Mouse (Mus musculus) small intestine, adult 2 months (tissue): ENCODE results near the gene H2-DMa. TPM values are rescaled to one million over a fixed set of nuclear protein-coding genes. Genes with fewer than 3 reads are reported as not detected.

Experiments
- H3K27ac ChIP-seq: fragments of 200-500 bp; 2 replicates; pipeline ENCODE4 v1.5.1; 2012; ENCODE audit warnings: low read depth, low read length, control low read depth, inconsistent platforms; ENCODE audit not compliant: insufficient read depth
- H3K27me3 ChIP-seq: fragments of 200-500 bp; 2 replicates; pipeline ENCODE4 v1.6.1; 2012; ENCODE audit warnings: mild to moderate bottlenecking, moderate library complexity, low read length, inconsistent platforms; ENCODE audit not compliant: control insufficient read depth, insufficient read depth
- H3K36me3 ChIP-seq: fragments of 200-500 bp; 2 replicates; pipeline ENCODE4 v1.6.1; 2012; ENCODE audit warnings: mild to moderate bottlenecking, low read length, control low read depth, inconsistent platforms; ENCODE audit not compliant: control insufficient read depth, insufficient read depth
- H3K4me1 ChIP-seq: fragments of 200-500 bp; 2 replicates; pipeline ENCODE4 v1.6.1; 2012; ENCODE audit warnings: low read length, inconsistent platforms, mixed read lengths; ENCODE audit not compliant: control insufficient read depth, insufficient read depth, insufficient read length
- H3K4me3 ChIP-seq: fragments of 200-500 bp; 2 replicates; pipeline ENCODE4 v1.5.1; 2012; ENCODE audit warnings: low read depth, mild to moderate bottlenecking, control low read depth, inconsistent platforms, low read length, moderate library complexity
- CTCF ChIP-seq: fragments of 200-500 bp; IDR thresholded peaks from 2 replicates; pipeline ENCODE4 v1.5.1; 2012; ENCODE audit warnings: low read depth, mild to moderate bottlenecking, control low read depth, inconsistent platforms, low read length, moderate library complexity, mixed read lengths; ENCODE audit not compliant: insufficient replicate concordance, insufficient read length; ENCODE audit errors: extremely low read depth
- POLR2A ChIP-seq: fragments of 200-500 bp; IDR thresholded peaks from 2 replicates; pipeline ENCODE4 v1.6.1; 2012; ENCODE audit warnings: low read depth, mild to moderate bottlenecking, control low read depth, inconsistent platforms, low read length, moderate library complexity
- WGBS: fragments of 180-500 bp; shearing (Covaris S2); methylation state at CpG from one replicate; pipeline ENCODE4 v1.1.7; 2018; 5-methylcytosine and 5-hydroxymethylcytosine counted together
- polyA plus RNA-seq: library from polyadenylated mRNA; depleted of rRNA; stranded (reverse); fragments of >200 nt; gene quantifications from 2 replicates; pipeline ENCODE4 v1.2.3, GENCODE M21; 2012

The H2-DMa gene
- polyA plus RNA-seq, 1 experiment = 169 TPM

DNA sequence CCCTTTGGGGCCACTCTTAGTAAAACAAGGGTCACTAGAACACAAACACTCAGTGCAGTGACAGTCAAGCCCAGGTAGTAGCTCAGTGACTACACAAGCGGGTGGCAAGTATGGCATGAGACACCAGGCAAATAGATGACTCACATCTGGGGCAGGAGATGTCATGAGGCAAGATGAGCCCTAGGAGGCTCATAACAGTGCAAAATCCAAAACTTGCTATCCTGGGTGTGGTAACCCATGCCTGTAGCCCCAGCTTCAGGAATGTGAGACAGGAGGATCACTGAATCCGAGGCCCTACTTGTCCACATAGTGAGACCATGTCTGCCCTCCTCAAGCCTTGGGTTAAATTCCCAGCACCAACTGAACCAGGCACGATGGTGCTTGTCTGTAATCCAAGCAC is 15.1 kb downstream of the H2-DMa start:
- WGBS = 69% methylated on average over 3 of the region's 3 CpGs
- no peaks in the 10 kb centered on the region for H3K36me3 ChIP-seq
- TF ChIP-seq CTCF (no peak), POLR2A (no peak)

DNA sequence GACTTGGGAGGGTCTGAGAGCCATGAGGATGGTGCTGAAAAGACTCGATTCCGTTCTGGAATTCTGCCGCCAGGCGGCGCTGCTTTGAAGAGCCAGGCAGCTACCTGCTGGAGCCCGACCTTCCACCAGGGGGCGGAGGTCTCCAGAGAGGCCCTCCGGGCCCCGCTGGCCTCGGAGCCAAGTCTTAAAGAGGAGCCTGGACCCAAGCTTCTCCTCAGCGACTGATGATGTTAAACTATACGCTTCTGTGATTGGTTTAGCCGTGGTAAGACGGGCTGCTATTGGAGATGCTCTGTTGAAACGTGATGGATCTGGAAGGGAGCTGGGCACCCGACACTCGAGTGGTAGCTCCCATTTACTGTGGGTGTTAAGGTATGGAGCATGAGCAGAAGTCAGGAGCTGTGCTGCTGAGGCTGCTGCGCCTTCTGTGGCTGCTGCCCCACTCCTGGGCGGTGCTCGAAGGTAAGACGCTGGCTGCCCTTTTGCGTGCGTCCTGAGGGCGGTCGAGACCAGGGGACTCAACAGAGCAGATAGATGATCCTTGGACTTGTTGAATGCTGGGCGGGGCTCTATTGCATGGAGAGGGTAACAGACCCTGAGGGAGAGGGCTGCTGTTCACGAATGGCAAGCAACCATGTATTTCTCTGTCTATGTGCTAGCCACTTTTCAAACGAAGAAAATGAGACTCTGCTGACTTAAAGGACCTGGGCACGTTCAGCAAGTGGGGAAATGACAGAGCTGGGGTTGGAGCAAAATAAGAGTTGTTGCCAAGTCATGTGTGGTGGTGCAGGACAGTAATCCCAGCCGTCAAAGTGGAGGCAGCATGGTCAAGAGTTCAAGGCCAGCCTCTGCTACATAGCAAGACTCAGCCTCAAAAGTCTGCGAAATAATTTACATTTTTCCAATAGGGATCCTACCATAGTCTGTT is 16.2 kb downstream of the H2-DMa start:
- Histone ChIP-seq H3K4me1 (peaks cover 4% of the 10 kb centered on the region; the same call in 1 of the 2 replicates), H3K4me3 (peak overlapping the region; percentile 71), H3K36me3 (no peaks in the 10 kb centered on the region), H3K27ac (peak overlapping the region; percentile 86), H3K27me3 (no peaks in the 10 kb centered on the region)
- WGBS = 4% methylated on average over 31 of the region's 31 CpGs
- TF ChIP-seq CTCF (peak; percentile 100), POLR2A (peak; percentile 74; the same call in 1 of the 2 replicates)

More for the DNA sequence above, 15.1 kb downstream of the H2-DMa start:
- H3K4me3 ChIP-seq = no peak overlapping the region
- H3K27ac ChIP-seq = no peak overlapping the region
- H3K27me3 ChIP-seq = no peaks in the 10 kb centered on the region
- peaks cover 5% of the 10 kb centered on the region; the same call in 1 of the 2 replicates for H3K4me1 ChIP-seq

DNA sequence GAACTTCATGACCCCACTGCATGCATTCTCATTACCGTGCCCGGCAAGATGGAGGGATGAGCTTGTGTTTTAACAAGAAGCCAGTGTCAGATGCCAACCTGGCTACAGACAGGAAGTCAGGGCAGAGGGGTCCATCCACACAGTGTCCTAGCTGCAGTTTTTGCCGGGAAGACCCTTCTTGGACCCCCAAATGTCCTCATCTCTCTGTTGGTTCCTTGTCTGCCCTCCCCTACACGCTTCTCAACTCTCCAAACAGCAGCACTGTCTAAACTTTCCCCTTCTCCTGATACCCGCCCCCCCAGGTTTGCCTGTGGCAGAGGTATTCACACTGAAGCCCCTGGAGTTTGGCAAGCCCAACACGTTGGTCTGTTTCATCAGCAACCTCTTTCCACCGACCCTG is 18.3 kb downstream of the H2-DMa start:
- Histone ChIP-seq H3K4me1 (peaks cover 4% of the 10 kb centered on the region; the same call in 1 of the 2 replicates), H3K36me3 (no peaks in the 10 kb centered on the region), H3K27me3 (no peaks in the 10 kb centered on the region), H3K4me3 (no peak overlapping the region), H3K27ac (no peak overlapping the region)
- 77% methylated on average over 7 of the region's 7 CpGs for WGBS
- no peak for TF ChIP-seq POLR2A
- no peak for TF ChIP-seq CTCF

DNA sequence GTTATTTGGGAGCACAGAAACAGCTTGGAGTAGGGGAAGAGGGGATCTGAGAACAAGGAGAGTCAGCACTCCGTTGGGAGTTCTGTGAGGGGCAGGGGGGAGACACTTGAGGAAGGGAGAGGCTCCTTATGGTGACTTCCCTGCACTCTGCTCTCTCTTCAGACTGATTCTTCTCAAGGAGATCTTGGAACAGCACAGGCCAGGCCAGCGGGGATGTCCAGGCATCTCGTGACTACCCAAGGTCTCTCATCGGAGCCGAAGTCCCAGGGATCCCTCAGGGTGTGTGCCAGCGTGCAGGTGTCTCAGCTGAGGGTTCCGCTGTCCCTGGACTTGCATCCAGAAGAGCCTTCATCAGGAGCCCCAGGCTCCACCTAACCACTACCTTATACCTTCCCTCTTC is 19.3 kb downstream of the H2-DMa start:
- TF ChIP-seq POLR2A (no peak), CTCF (no peak)
- no peak overlapping the region for H3K4me3 ChIP-seq
- H3K36me3 ChIP-seq = no peaks in the 10 kb centered on the region
- H3K27ac ChIP-seq = no peak overlapping the region
- H3K4me1 ChIP-seq = peaks cover 4% of the 10 kb centered on the region; the same call in 1 of the 2 replicates
- WGBS = 86% methylated on average over 7 of the region's 7 CpGs
- H3K27me3 ChIP-seq = no peaks in the 10 kb centered on the region

DNA sequence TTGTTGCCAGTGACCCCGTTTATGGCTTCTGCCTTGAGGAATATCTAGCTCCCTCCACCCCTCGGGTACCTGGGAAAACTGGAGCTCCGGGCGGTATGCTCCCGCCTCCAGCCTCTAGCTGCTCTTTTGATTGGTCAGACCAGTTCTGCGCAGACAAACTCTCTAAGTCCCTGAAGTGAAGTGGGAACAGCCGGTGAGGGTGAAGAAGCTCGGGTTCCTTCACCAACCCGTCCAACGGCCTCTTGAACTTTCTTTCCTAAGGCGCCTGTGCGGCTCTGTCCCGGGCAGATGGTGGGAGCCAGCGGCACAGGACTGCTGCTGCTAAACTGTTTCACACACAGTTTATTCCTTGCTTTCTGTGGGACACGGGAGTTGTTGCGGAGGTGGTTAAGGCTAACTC is 20.1 kb downstream of the H2-DMa start:
- peak overlapping the region; percentile 45 for H3K4me3 ChIP-seq
- TF ChIP-seq POLR2A (no peak), CTCF (no peak)
- peaks cover 4% of the 10 kb centered on the region; the same call in 1 of the 2 replicates for H3K4me1 ChIP-seq
- H3K27ac ChIP-seq = no peak overlapping the region
- no peaks in the 10 kb centered on the region for H3K27me3 ChIP-seq
- no peaks in the 10 kb centered on the region for H3K36me3 ChIP-seq
- WGBS = 5% methylated on average over 16 of the region's 16 CpGs

DNA sequence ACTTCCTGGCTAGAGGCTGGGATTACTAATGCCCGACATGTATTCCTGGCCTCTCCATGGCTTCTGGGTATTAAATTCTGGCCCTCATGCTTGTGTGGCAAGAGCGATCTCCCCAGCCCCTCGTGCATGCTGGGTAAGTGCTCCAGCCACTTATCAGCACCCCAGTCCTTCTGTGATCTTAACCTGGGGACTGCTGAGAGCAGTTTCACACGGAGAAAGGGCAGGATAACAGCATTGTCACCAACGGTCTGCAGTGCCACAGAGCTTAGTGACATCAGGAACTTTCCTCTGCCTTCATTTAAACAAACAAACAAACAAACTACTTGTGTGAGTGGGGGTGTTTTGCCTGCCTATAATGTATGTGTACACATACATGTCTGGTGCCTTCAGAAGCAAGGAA is 20.9 kb downstream of the H2-DMa start:
- WGBS = 18% methylated on average over 5 of the region's 5 CpGs
- H3K4me1 ChIP-seq = peaks cover 4% of the 10 kb centered on the region; the same call in 1 of the 2 replicates
- H3K4me3 ChIP-seq = no peak overlapping the region
- no peaks in the 10 kb centered on the region for H3K27me3 ChIP-seq
- TF ChIP-seq CTCF = no peak
- TF ChIP-seq POLR2A = no peak
- no peaks in the 10 kb centered on the region for H3K36me3 ChIP-seq
- no peak overlapping the region for H3K27ac ChIP-seq

DNA sequence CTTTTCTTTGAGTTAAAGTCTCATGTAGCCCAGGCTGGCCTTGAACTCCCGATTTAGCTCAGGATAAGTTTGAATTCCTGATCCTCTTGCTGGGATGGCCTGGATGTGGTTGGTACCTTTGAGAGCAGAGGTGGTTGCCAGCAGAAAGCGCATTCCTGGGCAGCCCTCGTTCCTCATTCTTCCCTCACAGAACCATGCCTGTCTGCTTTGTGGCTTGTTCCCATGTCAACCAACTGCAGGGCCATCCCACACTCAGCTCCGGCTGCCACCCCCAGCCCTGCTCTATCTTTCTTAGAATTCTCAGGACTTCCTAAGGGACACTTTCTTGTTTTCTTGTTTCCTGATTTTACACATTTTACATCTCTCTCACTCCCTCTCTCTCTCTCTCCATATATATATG is 22.1 kb downstream of the H2-DMa start:
- no peak overlapping the region for H3K27ac ChIP-seq
- TF ChIP-seq POLR2A (no peak), CTCF (no peak)
- peaks cover 4% of the 10 kb centered on the region; the same call in 1 of the 2 replicates for H3K4me1 ChIP-seq
- H3K27me3 ChIP-seq = no peaks in the 10 kb centered on the region
- WGBS = 63% methylated on average over 4 of the region's 4 CpGs
- no peak overlapping the region for H3K4me3 ChIP-seq
- no peaks in the 10 kb centered on the region for H3K36me3 ChIP-seq
